Mouse (Mus musculus) megakaryocyte, embryonic 14.5 days (primary cell): ENCODE results near the gene Nrxn2. TPM values are rescaled to one million over a fixed set of nuclear protein-coding genes. Genes with fewer than 3 reads are reported as not detected.

Experiments
- H3K27me3 ChIP-seq: replicated peaks from 2 replicates; pipeline ENCODE3; 2012; ENCODE audit warnings: inconsistent platforms
- H3K36me3 ChIP-seq: replicated peaks from 2 replicates; pipeline ENCODE3; 2012; ENCODE audit warnings: low read length, inconsistent platforms, mixed read lengths
- H3K4me1 ChIP-seq: 2 replicates; pipeline ENCODE4 v1.6.1; 2012; ENCODE audit warnings: inconsistent platforms
- H3K4me3 ChIP-seq: replicated peaks from 2 replicates; pipeline ENCODE3; 2012; ENCODE audit warnings: moderate library complexity, mild to moderate bottlenecking, inconsistent platforms
- H3K9me3 ChIP-seq: 2 replicates; pipeline ENCODE4 v1.6.1; 2012; ENCODE audit warnings: inconsistent platforms
- FLI1 ChIP-seq: IDR thresholded peaks from 2 replicates; pipeline ENCODE4 v1.6.1; 2012; ENCODE audit warnings: low read length, inconsistent platforms, mixed read lengths
- GATA1 ChIP-seq: IDR thresholded peaks from 3 replicates; pipeline ENCODE4 v1.6.1; 2012; ENCODE audit warnings: mixed read lengths, low read length, inconsistent platforms, borderline replicate concordance
- polyA plus RNA-seq: library from polyadenylated mRNA; stranded (reverse); fragments of >175 nt; gene quantifications from 2 replicates; pipeline ENCODE4 v1.2.3, GENCODE M21; 2012; ENCODE audit warnings: low replicate concordance; ENCODE audit not compliant: insufficient read depth

Gene Nrxn2
- polyA plus RNA-seq, 1 experiment: 0.62 TPM

- Histone ChIP-seq H3K9me3 (no peaks in the 10 kb centered on the region), H3K36me3 (peaks cover 47% of the 10 kb centered on the region), H3K27me3 (peaks cover 53% of the 10 kb centered on the region), H3K4me1 (peaks cover 86% of the 10 kb centered on the region), H3K4me3 (peak overlapping the region; percentile 93)
- TF ChIP-seq FLI1: no peak
- TF ChIP-seq GATA1: no peak
Observed at GRCm38 (mm10) chr19:6401131-6401815, 17.3 kb upstream of the Nrxn2 start.

- TF ChIP-seq GATA1: no peak
- TF ChIP-seq FLI1: no peak
- H3K9me3 ChIP-seq: no peaks in the 10 kb centered on the region
- H3K27me3 ChIP-seq: peaks cover 50% of the 10 kb centered on the region
- peaks cover 54% of the 10 kb centered on the region for H3K36me3 ChIP-seq
- peak overlapping the region; percentile 93 for H3K4me3 ChIP-seq
- H3K4me1 ChIP-seq: peaks cover 92% of the 10 kb centered on the region
Observed at GRCm38 (mm10) chr19:6401951-6402350, 16.6 kb upstream of the Nrxn2 start.

GRCm38 (mm10) chr19:6403869-6404268 lies 14.7 kb upstream of the Nrxn2 start:
- TF ChIP-seq GATA1 (no peak), FLI1 (no peak)
- H3K4me3 ChIP-seq: peak overlapping the region; percentile 93
- H3K4me1 ChIP-seq: peaks cover 92% of the 10 kb centered on the region
- peaks cover 43% of the 10 kb centered on the region for H3K27me3 ChIP-seq
- H3K36me3 ChIP-seq: peaks cover 71% of the 10 kb centered on the region
- no peaks in the 10 kb centered on the region for H3K9me3 ChIP-seq

GRCm38 (mm10) chr19:6405433-6405832 lies 13.1 kb upstream of the Nrxn2 start:
- Histone ChIP-seq H3K27me3 (peaks cover 34% of the 10 kb centered on the region), H3K4me1 (peaks cover 84% of the 10 kb centered on the region), H3K9me3 (no peaks in the 10 kb centered on the region), H3K4me3 (no peak overlapping the region), H3K36me3 (peaks cover 85% of the 10 kb centered on the region)
- TF ChIP-seq GATA1 (no peak), FLI1 (no peak)

GRCm38 (mm10) chr19:6407109-6407508 lies 11.4 kb upstream of the Nrxn2 start:
- Histone ChIP-seq H3K9me3 (no peaks in the 10 kb centered on the region), H3K4me3 (no peak overlapping the region), H3K36me3 (peaks cover 99% of the 10 kb centered on the region), H3K4me1 (peaks cover 72% of the 10 kb centered on the region), H3K27me3 (peaks cover 25% of the 10 kb centered on the region)
- TF ChIP-seq GATA1: no peak

- Histone ChIP-seq H3K4me1 (peaks cover 69% of the 10 kb centered on the region), H3K4me3 (no peak overlapping the region), H3K36me3 (peaks cover 99% of the 10 kb centered on the region), H3K27me3 (peaks cover 19% of the 10 kb centered on the region), H3K9me3 (no peaks in the 10 kb centered on the region)
- TF ChIP-seq GATA1 (no peak), FLI1 (no peak)
Observed at GRCm38 (mm10) chr19:6407816-6408510, 10.6 kb upstream of the Nrxn2 start.

GRCm38 (mm10) chr19:6408749-6409148 lies 9.8 kb upstream of the Nrxn2 start:
- H3K27me3 ChIP-seq: peaks cover 17% of the 10 kb centered on the region
- no peak overlapping the region for H3K4me3 ChIP-seq
- H3K36me3 ChIP-seq: peaks cover 99% of the 10 kb centered on the region
- H3K4me1 ChIP-seq: peaks cover 69% of the 10 kb centered on the region
- TF ChIP-seq FLI1 (no peak), GATA1 (no peak)
- no peaks in the 10 kb centered on the region for H3K9me3 ChIP-seq

GRCm38 (mm10) chr19:6409176-6409575 lies 9.4 kb upstream of the Nrxn2 start:
- Histone ChIP-seq H3K4me3 (no peak overlapping the region), H3K4me1 (peaks cover 68% of the 10 kb centered on the region), H3K36me3 (peaks cover 99% of the 10 kb centered on the region), H3K9me3 (no peaks in the 10 kb centered on the region), H3K27me3 (peaks cover 13% of the 10 kb centered on the region)
- no peak for TF ChIP-seq GATA1
- TF ChIP-seq FLI1: no peak

GRCm38 (mm10) chr19:6409936-6410335 lies 8.6 kb upstream of the Nrxn2 start:
- H3K4me1 ChIP-seq: peaks cover 64% of the 10 kb centered on the region
- H3K4me3 ChIP-seq: no peak overlapping the region
- H3K9me3 ChIP-seq: no peaks in the 10 kb centered on the region
- no peak for TF ChIP-seq GATA1
- H3K36me3 ChIP-seq: peaks cover 99% of the 10 kb centered on the region
- peaks cover 9% of the 10 kb centered on the region for H3K27me3 ChIP-seq

GRCm38 (mm10) chr19:6412798-6413197 lies 5.7 kb upstream of the Nrxn2 start:
- TF ChIP-seq GATA1: no peak
- TF ChIP-seq FLI1: no peak
- Histone ChIP-seq H3K36me3 (peaks cover 88% of the 10 kb centered on the region), H3K27me3 (peaks cover 29% of the 10 kb centered on the region), H3K4me1 (peaks cover 70% of the 10 kb centered on the region), H3K4me3 (no peak overlapping the region), H3K9me3 (no peaks in the 10 kb centered on the region)

- TF ChIP-seq GATA1 (no peak), FLI1 (no peak)
- peaks cover 55% of the 10 kb centered on the region for H3K27me3 ChIP-seq
Observed at GRCm38 (mm10) chr19:6415454-6415853, 3.1 kb upstream of the Nrxn2 start.

More at GRCm38 (mm10) chr19:6415454-6415853, 3.1 kb upstream of the Nrxn2 start:
- H3K4me1 ChIP-seq: peaks cover 70% of the 10 kb centered on the region
- H3K9me3 ChIP-seq: no peaks in the 10 kb centered on the region
- H3K4me3 ChIP-seq: no peak overlapping the region
- peaks cover 63% of the 10 kb centered on the region for H3K36me3 ChIP-seq
